Mouse (Mus musculus) ES-Bruce4 (cell line): ENCODE results near the gene Abcb10.

Source experiments
- CTCF ChIP-seq: IDR thresholded peaks from one replicate; pipeline ENCODE4 v1.8.1; 2011; ENCODE audit warnings: low read depth, low read length
- EP300 ChIP-seq: IDR thresholded peaks from 2 replicates; pipeline ENCODE4 v1.6.1; 2011; ENCODE audit warnings: low read depth, low read length; ENCODE audit not compliant: insufficient read depth
- POLR2A ChIP-seq: IDR thresholded peaks from one replicate; pipeline ENCODE4 v1.8.1; 2011; ENCODE audit warnings: low read length; ENCODE audit not compliant: insufficient read depth

- TF ChIP-seq POLR2A (no peak), CTCF (no peak), EP300 (peak; percentile 55; the same call in 1 of the 2 replicates)
Observed at GRCm38 (mm10) chr8:123948942-123949685, 33.8 kb downstream of the Abcb10 start, which contains the start of gene Nup133.
